Mouse (Mus musculus) kidney, adult 11 months (tissue): ENCODE measurements at regions not wholly inside any gene's neighbourhood (a gene's known extent, or its start where the extent isn't known, plus 50 kb on each side); places are given as distances from the start of the nearest gene placed in this dataset.

Experiments
- DNase-seq: peaks from one replicate; pipeline ENCODE4 v3.0.0; 2022

GRCm38 (mm10) chr19:18200105-18200782, 362.8 kb upstream of the Pcsk5 start:
- no peak for DNase-seq

GRCm38 (mm10) chr19:18189102-18189742, 351.8 kb upstream of the Pcsk5 start:
- no peak for DNase-seq

- DNase-seq: no peak
Observed at GRCm38 (mm10) chr19:18188122-18188866, 350.9 kb upstream of the Pcsk5 start.

- no peak for DNase-seq
Observed at GRCm38 (mm10) chr19:18185767-18186554, 348.5 kb upstream of the Pcsk5 start.

GRCm38 (mm10) chr19:18185211-18185610, 347.8 kb upstream of the Pcsk5 start:
- DNase-seq: no peak

- peak; percentile 67 for DNase-seq
Observed at GRCm38 (mm10) chr19:18176200-18176599, 338.8 kb upstream of the Pcsk5 start.

- no peak for DNase-seq
Observed at GRCm38 (mm10) chr19:18146494-18146893, 309.1 kb upstream of the Pcsk5 start.

GRCm38 (mm10) chr19:18130936-18131335, 293.5 kb upstream of the Pcsk5 start:
- no peak for DNase-seq

- DNase-seq: no peak
Observed at GRCm38 (mm10) chr19:18128786-18129185, 291.4 kb upstream of the Pcsk5 start.

- DNase-seq: no peak
Observed at GRCm38 (mm10) chr19:18106236-18106635, 268.8 kb upstream of the Pcsk5 start.

GRCm38 (mm10) chr19:18104590-18104989, 267.2 kb upstream of the Pcsk5 start:
- DNase-seq: no peak

- no peak for DNase-seq
Observed at GRCm38 (mm10) chr19:18101423-18102341, 264.2 kb upstream of the Pcsk5 start.

- DNase-seq: no peak
Observed at GRCm38 (mm10) chr19:18083312-18083711, 245.9 kb upstream of the Pcsk5 start.

- DNase-seq: no peak
Observed at GRCm38 (mm10) chr19:18068919-18069318, 231.5 kb upstream of the Pcsk5 start.

- DNase-seq: no peak
Observed at GRCm38 (mm10) chr19:18067855-18068494, 230.5 kb upstream of the Pcsk5 start.

- no peak for DNase-seq
Observed at GRCm38 (mm10) chr19:18057256-18057890, 219.9 kb upstream of the Pcsk5 start.

- no peak for DNase-seq
Observed at GRCm38 (mm10) chr19:18056414-18057254, 219.2 kb upstream of the Pcsk5 start.

- no peak for DNase-seq
Observed at GRCm38 (mm10) chr19:18050353-18050752, 212.9 kb upstream of the Pcsk5 start.

GRCm38 (mm10) chr19:18034225-18034624, 196.8 kb upstream of the Pcsk5 start:
- no peak for DNase-seq

- DNase-seq: no peak
Observed at GRCm38 (mm10) chr19:18033599-18033998, 196.2 kb upstream of the Pcsk5 start.
